Mouse (Mus musculus): Measurements from ENCODE around the gene Dusp5. TPM values are rescaled to one million over a fixed set of nuclear protein-coding genes. Genes with fewer than 3 reads are reported as not detected.

The Dusp5 gene
- total RNA-seq, 4 experiments from 2014 or later, result 0.19 to 0.74 (median 0.41) TPM

DNA sequence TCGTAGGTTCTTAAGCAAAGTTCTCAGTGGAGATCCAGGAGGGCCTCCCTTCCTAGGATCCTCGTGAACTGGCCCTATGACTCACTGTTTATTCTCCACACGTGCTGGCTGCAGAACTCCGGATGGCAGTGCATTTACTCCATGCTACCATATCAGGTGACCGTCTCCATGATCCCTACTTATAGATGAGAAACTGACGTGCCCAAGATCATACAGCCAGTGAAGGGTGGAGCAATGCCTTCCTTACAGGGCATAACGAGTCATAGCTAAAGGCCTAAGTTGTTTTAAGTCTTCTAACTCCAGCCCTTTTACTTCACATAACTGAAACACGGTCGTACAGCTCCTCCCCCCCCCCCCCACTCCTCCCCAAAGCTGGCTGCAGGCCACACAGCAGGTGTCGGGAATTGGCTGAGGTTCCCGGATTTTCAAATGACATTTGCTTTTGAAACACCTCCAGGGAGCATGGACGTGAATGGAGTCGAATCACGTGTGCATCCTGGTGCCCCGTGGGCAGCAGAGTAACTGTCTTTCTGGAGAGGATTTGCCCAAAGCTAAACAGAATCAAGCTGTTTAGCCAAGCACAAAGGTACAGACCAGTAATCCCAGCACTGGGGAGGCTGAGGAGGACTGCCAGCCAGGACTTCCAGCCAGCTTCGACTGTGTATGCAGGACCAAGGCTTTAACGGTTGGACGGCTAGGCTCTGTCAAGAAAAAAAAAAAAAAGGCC, 11.4 kb upstream of the Dusp5 start:
- DNase-seq (ENCODE audit: low spot score in 2 of 2), result no peak

DNA sequence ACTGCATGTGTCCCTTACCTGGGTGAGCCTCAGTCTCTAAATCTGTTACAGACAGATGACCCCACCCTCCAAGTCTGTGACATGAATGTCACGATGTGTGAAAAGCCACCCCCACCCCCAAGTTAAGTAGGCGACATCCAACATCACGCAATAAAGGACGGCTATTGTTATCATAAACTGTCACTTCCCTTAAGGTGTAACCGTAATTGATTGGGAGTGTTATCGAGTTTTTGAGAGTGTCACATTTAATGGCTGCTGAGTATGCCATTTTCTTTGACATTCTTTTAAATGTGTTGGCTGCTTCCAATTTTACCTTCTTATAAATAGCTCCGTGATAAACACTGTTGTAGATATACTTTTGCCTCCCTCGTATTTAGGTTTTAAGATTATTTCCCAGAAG, 9.4 kb upstream of the Dusp5 start:
- DNase-seq (ENCODE audit: low spot score in 2 of 2), result no peak

DNA sequence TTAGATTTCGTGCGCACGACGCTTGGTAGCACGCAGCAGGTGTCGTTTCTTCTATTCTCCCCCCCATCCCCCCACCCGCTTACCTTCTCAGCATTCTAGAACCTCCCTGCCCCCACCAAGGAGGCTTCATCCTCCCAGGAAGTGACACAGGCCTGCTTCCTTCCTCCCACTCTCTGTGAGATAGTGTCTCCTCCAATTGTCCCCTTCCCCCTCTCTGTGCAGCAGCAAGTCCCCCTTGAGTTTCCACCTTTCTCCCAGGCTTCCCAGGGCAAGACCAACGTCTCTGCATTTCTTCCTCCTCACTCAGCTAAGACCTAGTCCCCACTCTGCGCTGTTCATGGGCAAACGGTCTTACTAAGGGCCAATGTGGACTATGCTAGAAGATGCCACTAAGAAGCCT, 8.9 kb upstream of the Dusp5 start:
- no peak for DNase-seq (ENCODE audit: low spot score in 2 of 2)

DNA sequence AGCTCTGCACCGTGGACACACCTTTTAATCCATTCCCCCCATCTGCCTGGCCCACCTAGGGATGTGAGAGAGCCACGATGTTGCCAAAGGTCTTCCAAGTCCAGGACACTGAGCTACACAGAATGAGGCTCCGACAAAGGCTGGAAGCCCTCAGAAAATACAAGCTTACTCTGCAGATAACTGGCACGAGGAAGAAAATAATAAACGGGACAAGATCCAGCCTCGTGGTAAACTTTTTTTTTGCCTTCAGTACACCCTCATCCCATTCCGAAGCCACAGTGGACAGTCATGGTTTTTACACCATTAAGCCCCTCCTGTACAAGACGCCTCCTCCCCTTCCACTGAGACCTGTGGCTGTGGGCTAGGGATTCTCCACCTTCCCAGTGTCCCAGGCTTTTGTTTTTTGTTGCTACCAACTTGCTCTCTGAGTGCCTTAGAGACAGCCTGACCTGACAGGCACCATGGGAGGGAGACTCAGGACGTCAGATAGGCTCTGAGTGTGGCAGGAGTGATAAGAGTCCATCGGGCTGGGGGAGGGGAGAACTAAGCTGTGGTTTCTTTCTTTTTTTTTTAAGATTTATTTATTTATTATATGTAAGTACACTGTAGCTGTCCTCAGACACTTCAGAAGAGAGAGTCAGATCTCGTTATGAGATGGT, 7.6 kb upstream of the Dusp5 start:
- no peak for DNase-seq (ENCODE audit: low spot score in 2 of 2)

DNA sequence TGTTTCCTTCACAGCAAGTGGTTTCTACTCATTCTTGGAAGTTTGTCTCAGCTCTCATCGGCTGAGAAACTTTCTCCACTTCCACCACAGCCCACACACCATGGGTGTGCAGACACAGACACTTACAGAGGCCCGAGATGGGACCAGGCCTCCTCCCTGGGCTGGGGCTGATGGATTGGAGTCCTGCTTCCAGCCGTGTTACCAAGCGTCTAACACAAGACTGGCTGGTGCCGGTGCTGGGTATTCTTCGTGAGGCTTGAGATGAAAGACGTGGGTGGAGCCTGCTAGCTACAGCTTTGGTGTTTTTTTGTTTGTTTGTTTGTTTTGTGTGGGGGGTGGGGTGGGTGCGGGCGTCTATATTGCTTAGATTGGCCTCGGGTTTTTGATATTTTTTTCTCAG, 1.4 kb upstream of the Dusp5 start:
- no peak for DNase-seq (ENCODE audit: low spot score in 2 of 2)

DNA sequence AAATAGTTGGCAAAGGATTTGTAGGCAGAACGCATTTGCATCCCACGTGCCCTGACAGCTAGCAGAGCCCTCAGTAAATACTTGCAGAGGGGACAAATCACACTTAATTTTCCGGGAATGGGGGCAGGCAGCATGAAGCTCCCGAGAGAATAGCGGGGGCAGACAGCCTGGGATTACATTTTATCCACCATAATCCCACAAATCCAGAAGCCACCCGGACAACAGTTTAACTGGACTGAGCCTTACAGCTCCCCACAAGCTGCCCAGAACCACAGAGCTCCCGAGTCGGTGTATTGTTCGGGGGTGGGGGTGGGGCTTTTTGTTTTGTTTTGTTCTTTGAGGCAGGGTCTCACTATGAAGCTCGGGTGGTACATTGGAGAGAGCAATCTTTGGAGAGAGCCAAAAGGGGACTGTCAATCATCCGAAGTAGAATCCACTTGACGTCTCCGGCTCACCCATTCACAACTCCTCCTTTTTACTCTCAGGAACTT, 733 bp upstream of the Dusp5 start:
- no peak for DNase-seq (ENCODE audit: low spot score in 2 of 2)

DNA sequence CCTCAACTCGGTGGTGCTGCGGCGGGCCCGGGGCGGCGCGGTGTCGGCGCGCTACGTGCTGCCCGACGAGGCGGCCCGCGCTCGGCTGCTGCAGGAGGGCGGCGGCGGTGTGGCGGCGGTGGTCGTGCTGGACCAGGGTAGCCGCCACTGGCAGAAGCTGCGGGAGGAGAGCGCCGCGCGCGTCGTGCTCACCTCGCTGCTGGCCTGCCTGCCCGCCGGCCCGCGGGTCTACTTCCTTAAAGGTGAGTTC, 471 bp downstream of the Dusp5 start:
- DNase-seq (ENCODE audit: low spot score in 2 of 2), result no peak

DNA sequence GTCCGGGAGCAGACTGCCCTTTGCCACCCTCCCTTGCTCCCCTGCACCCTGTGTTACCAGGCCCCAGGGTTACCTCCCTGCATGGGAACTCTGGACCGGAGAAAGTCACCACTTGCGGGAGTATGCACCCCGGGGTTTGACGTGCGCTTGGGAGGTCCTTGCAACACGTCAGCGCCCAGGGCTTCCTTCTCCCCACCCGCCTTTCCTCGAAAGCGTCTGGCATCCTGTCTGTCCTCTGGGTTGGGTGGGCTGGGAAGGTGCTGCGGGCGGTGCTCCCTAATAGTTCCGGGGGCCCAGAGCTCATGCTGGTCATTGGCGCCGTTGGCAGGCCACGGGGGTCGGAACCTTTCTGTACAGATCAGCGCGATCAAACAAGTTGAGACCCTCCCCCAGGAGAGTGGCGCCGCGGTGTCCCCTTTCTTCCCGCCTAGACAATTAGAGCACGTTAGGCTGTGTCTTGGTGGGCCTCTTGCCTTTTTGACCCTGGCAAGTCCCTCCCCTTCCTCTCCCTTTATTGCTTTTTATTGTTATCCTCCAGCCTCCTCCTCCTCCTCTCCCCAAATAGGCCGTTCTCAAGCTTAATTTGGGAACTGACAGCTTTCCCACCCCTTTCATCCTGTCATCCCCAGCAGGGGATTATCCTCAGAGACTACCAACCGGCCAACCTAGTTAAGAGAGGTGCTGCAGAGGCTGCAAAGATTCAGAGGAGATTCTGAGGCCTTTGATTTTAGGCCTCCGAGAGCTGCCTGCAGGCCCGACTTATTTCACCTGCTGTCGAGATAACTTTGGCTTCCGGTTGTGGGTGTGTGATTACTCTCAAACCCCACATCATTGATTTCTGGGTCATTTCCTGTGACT, 1.0 kb downstream of the Dusp5 start:
- no peak for DNase-seq (ENCODE audit: low spot score in 2 of 2)

DNA sequence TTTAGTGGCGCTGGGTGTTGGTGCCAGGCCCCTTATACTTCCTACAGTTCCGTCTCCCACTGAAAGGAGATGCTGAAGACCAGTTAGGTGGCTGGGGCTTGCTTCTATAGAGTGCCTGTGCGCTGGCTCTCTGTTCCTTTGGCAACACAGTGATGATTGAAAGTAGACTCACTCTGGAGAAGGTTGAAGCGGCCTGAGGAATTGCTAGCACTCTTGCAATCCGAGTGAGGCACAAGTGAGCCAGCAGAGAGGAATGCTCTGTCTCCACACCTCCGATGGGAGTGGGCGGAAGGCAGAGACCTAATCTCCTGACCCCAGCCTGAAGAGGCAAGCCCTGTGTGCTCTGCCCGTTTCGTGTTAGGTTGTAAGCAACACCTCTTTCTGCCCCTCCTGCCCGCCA, 2.5 kb downstream of the Dusp5 start:
- DNase-seq (ENCODE audit: low spot score in 2 of 2), result no peak

DNA sequence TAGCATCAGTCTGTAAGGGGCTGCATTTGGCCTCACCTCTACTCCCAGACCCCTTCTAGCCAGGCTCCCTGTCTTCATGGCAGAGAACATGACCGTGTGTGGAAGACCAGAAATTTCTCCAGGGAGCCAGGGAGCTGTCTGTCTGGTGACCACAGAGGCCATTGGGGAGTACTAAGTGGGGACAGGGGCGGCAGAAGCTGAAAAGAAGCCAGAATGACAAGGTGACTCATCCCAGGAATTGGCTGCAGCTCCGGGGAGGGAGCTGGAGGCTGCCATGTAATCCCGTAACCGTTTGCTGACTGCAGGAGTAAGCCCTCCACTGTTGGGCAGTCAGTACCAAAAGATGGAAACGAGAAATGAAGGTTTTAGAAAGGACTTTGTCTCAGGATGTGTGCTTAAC, 3.1 kb downstream of the Dusp5 start:
- DNase-seq (ENCODE audit: low spot score in 2 of 2), result no peak

DNA sequence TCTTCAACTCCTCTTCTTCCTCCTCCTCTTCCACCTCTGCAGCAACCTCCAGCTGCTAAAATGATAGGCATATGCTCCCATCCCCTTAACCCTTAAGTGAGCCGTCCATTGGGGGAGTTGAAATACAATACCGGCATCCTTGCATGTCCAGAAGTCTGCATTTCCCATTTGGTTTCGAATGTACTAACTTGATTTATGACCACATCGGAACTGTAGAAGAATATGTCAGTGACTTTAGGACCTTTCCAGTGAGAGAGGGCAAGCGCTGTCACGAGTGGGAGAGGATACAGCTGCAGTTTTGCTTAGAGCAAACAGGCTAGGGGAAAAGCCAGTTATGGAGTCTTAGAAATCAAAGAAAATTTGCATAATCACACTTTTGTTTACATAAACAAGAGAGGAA, 3.8 kb downstream of the Dusp5 start:
- no peak for DNase-seq (ENCODE audit: low spot score in 2 of 2)

DNA sequence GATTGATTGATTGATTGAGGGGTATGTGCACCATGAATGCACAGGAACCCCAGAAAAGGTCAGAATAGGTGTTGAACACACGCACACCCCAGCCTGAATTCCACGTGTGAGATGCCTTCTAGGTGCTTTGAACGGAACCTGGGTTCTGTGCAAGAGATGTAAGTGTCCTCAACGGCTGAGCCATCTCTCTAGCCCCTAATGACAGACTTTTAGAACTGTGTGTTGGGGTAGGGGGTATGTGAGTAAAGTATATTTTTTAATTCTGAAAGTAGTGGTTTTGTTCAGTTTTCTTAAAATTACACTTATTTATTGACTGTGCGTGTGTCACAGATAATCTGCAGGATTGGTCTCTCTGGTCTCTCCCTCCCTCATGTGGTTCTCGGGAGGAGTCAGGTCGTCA, 4.3 kb downstream of the Dusp5 start:
- DNase-seq (ENCODE audit: low spot score in 2 of 2), result no peak

DNA sequence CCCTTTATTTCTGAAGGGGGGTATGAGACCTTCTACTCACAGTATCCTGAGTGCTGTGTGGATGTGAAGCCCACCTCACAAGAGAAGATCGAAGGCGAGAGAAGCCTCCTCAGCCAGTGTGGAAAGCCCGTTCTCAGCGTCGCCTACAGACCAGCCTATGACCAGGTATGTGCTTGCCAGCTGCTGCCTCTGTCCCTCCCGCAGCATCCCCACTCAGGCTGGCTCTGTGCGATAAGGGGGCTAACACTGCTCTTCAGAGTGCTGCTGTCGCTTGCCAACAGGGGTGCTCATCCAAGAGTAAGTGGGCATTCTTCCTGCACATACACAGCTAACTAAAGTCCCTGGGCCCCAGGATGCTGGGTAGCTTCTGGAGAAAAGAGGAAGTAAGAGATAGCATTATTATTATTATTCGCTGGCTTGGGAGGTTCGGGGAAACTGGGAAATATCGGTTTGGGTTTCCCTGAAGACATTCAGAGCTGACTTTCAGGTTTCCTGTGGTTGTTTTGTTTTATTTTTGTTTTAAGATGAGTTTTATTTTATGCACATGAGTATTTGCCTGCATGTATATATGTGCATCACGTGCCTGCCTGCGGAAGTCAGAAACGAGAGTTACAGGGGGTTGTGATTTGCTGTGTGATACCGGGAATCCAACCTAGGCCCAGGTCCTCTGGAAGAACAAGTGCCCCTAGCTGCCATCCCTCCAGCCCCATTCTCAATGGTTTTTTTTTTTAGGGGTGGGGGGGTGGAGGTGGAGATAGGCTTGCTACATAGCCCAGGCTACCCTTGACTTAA, 5.1 kb downstream of the Dusp5 start:
- DNase-seq (ENCODE audit: low spot score in 2 of 2), result no peak

DNA sequence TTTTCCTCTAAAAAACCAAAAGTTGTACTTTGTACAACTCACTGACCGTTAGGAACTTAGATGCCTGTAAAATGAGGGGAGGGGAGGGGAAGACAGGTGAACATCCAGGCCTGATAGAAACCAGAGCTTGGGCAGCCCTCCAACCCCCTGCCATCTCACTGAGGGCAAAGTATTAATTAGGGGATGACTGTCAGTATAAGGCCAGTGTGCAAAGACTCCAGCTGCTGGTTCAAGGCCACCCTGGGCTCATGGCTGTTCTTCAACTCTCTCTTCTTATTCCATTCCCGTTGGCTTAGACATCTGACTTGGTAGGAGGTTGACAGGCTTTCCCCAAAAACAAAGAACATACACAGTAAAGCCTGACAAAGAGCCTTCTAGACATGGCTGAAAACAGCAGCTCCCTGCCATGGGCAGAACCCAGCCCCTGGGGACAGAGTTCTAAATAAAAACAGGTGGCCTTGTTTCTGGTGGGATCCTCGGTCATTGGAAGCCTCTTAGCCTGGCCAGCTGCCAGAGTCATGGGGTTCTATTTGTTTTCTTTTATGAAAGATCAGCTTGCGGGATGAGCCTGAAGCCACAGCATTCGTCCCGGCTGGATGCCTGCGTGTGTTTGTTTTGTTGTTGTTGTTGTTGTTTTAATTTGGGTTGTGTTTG, 6.0 kb downstream of the Dusp5 start:
- DNase-seq (ENCODE audit: low spot score in 2 of 2), result no peak

DNA sequence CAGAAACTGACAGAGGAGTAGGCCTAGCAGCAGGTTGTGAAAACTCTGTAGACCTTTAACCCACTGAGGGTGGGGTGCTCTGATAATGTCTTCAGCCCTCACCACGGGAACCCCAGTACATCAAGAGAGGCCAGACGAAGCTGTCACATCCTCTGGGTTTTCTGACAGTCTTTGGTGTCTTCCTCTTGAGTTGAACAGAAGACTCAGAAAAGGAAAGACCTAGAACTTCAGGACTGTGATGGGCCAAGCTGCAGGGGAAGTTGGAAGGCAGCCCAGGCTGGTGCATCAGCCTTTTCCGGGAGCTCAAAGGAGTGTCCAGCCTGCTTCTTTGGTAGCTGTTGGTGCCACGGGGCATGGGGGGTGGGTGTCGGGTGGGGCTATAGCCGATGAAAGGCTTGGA, 6.5 kb downstream of the Dusp5 start:
- DNase-seq (ENCODE audit: low spot score in 2 of 2), result no peak

DNA sequence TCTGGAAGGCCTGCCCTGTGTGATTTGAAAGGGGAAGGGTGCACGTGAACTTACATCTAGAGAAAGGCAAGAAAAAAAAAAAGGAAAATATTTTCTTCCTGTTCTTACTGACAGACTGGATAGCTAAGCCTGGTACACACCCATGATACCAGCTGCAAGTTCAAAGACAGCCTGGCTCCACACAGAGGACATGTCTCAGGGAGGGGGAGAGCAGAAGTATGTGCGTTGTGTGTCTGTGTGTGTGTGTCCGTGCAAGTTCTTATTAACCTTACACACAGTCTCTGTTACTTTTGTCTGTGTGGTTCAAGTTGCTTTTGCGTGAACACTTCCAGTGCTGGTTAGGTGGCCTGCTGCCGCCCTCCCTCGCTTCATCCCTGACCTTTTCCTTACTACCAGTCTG, 7.3 kb downstream of the Dusp5 start:
- no peak for DNase-seq (ENCODE audit: low spot score in 2 of 2)

DNA sequence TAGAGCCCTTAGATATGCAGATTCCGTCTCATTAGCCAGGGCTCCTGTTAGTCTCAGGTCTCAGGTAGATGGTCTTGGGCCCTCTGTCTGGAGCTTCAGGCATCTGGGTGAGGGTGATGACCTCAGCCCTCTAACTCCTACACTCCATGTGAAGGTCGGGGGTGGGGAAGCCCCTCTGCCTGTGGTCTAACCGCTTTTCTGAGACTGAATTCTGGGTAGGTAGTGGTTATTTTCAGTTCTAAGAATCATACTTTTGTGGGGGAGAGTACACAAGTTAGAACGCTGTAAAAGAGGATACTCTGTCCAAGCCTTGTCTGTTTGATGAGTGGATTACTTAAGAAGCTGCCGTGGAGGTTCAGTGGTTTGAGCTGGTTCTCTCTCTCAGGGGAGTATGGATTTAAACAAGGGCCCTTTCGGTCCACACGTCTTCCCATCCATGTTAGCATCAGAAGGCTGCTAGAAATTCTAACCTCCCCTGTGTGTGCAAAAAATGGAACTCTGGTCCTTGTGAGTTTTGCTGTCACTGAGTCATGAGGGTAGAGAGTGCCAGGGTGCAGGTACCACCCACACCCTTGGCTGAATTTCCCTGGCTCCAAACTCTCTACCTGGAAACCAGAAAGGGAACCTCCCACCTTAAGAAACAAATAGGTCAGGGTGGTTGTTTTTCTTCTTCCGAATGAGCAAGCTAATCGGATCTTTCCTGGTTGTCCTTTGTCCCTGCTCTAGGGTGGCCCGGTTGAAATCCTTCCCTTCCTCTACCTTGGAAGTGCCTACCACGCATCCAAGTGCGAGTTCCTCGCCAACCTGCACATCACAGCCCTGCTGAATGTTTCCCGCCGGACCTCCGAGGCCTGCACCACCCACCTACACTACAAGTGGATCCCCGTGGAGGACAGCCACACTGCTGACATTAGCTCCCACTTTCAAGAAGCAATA, 8.1 kb downstream of the Dusp5 start:
- no peak for DNase-seq (ENCODE audit: low spot score in 2 of 2)

DNA sequence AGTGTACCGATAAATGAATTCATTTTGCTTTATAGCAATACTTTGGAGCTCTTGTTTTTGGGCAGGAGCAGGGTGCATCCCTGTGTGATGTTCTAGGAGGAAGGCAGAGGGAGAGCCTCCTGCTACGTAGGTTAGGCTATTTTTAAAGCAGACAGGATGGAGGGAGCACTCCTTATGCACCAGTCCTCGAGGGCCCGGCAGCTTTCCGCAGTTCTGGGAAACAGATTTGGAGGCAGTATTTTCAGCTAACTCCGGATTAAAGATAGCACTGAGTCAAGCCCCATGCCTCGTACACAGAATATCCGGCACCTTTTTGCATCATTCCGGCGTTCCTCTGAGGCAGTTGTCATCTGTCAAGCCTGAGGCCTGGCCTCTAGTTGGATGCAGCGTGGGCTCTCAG, 9.1 kb downstream of the Dusp5 start:
- no peak for DNase-seq (ENCODE audit: low spot score in 2 of 2)

DNA sequence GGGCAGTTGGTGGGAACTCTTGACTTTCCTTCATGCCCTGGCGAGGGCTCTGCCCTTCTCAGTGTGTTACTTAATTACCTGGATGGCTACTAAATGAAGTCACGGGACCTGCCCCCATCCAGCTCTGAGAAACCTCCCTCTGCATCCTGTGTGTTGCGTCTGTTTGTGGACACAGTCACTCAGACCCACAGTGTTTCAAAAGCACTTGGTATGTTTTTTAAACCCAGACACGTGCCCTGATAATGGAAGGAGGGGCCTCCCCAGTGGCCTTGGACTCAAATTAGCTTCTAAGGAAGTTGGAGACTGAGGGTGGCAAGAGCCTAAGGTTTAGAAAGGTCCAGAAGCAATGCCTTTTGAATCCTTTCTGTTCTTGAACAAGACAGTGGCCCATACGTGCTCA, 9.9 kb downstream of the Dusp5 start:
- DNase-seq (ENCODE audit: low spot score in 2 of 2), result no peak

DNA sequence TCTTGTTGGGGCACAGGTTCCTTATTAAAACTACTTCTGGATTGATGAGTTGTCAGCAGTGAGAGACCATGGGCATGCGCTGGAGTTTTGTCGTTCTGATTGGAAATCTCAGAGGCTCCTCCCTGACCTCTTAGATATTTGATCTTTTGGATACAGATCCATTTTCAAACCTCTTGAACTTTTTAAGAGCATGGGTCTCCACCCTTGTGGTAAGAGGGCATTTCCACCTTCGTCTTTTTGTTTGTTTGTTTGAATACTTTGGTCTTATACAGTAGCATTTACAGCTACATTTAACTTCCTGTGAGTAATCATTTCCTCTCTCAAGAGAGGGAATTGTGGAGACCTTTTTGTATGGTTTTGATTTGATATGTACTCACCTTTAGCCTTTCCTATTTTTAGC, 10.4 kb downstream of the Dusp5 start:
- no peak for DNase-seq (ENCODE audit: low spot score in 2 of 2)
